Mouse (Mus musculus): ENCODE measurements around the gene Auts2.

The Auts2 gene

DNA sequence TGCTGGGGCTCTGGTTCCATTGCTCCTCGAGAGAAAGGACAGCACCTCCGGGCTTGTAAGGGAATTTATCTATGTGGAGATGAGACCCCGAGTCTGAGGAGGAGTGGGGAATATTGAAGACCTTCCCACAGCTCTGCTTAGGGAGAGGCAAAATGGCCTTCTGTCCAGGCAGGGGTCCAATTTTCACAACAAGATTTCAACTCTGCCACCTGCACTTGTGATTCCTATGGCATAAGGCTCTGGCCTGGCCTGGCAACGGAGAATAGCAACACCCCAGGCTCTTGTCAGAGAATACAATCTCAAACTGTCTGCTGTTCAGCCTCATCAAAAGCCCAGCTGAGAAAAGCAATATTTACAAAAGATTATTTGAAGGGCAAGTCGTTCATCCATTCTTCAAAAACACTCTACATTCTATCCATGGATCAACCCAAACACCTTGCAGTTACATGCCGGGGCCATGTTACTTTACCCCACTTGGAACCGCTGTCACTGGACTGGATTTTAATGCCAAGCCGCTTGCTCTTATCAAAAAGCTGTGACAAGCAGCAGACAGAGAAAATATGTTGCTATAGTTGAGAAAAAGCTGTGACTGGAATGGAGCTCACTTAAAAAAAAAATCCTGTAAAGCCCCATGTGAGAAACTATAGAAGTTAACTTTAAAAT is 856.1 kb downstream of the Auts2 start:
- H3K36me3 ChIP-seq (ENCODE audit: control insufficient read depth, insufficient read depth, low read length, poor library complexity, severe bottlenecking): no peaks in the 10 kb centered on the region
- no peaks in the 10 kb centered on the region for H3K27me3 ChIP-seq (ENCODE audit: control insufficient read depth, insufficient read depth, low read length, poor library complexity, severe bottlenecking)
- no peak for DNase-seq (ENCODE audit: low read depth, low spot score)

DNA sequence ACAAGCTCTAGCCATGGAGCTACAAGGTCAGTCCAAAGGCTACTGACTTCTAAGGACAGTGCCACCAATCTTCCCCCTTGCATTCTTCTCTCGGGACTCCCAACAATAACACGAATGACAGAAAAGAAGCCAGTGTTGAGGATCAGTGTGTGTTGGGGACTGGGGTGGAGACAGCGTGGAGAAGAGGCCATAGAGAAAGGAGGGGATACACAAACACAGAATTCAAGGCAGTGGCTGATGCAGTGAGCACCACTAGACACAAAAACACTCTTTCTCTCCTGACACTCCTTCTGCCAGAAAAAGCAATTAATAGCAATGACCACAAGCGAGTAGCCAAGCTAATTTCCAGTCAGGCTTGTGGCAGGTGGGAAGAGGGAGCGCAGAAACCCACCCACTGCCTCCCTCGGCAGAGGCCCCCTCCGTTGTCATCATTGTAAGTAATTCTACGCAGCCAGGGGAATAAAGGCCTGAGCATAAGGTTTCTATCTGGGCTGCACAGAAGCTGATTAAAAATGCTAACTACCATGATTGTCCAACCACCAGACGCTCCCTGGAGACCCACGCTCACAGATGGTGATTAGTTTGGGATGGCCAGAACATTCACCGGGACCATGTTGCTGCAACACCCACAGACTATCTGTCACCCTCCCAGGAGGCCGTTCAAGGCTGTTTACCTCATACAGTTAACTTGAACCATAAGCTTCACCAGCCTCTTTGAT is 862.9 kb downstream of the Auts2 start:
- H3K27me3 ChIP-seq (ENCODE audit: control insufficient read depth, insufficient read depth, low read length, poor library complexity, severe bottlenecking): no peaks in the 10 kb centered on the region
- H3K36me3 ChIP-seq (ENCODE audit: control insufficient read depth, insufficient read depth, low read length, poor library complexity, severe bottlenecking): no peaks in the 10 kb centered on the region
- DNase-seq (ENCODE audit: low read depth, low spot score): no peak

DNA sequence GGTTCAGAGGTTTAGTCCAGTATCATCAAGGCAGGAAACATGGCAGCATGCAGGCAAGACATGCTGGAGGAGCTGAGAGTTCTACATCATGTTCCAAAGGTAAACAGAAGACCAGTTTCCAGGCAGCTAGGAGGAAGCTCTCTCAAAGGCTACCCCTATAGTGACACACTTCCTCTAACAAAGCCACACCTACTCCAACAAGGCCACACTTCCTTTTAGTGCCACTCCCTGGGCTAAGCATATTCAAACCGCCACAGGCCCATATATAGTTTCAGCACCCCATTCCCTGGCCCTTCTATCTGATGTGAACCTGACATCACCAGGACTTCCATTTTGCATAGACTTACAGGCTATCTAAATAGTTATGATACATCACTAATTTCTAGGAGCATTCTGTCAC is 863.6 kb downstream of the Auts2 start:
- no peak for DNase-seq (ENCODE audit: low read depth, low spot score)
- no peaks in the 10 kb centered on the region for H3K36me3 ChIP-seq (ENCODE audit: control insufficient read depth, insufficient read depth, low read length, poor library complexity, severe bottlenecking)
- H3K27me3 ChIP-seq (ENCODE audit: control insufficient read depth, insufficient read depth, low read length, poor library complexity, severe bottlenecking): no peaks in the 10 kb centered on the region

DNA sequence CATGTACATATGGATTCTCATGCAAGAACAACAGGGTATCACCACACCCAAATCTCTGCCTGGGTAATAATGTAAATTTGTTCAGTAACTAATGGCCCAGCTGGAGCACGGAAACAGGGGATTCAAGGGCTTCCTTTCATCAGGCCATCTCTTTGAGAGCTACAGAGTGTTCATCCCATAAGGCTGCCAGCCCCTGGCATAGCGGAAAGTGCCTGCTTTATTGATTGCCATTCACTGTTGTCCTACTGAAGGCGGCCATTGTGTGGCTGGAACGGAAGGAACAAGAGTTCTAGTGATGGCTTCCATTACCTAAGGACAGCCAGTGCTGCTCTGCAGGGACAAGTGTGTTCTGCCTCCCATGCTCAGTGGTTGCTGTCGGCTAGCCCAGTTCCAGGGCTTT is 865.6 kb downstream of the Auts2 start:
- H3K27me3 ChIP-seq (ENCODE audit: control insufficient read depth, insufficient read depth, low read length, poor library complexity, severe bottlenecking): no peaks in the 10 kb centered on the region
- no peak for DNase-seq (ENCODE audit: low read depth, low spot score)
- no peaks in the 10 kb centered on the region for H3K36me3 ChIP-seq (ENCODE audit: control insufficient read depth, insufficient read depth, low read length, poor library complexity, severe bottlenecking)

DNA sequence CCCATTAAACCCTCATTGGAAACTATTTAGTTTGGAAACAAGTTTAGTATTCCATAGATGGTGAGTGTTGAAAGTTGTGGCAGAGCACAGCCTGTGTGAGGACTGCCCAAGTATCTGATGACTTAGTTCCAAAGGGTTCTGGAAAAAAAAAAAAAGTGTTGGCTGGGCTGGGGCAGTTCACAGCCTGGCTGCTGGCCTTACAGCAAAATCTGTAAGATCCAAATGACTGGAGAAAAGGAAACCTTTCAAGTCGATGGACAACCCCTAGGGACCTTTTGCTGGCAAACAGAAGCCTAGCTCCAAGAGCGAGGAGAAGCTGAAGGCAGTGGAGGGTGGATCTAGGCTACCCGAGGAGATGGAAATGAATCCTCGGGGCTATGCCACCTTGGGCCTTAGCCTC is 869.4 kb downstream of the Auts2 start:
- H3K36me3 ChIP-seq (ENCODE audit: control insufficient read depth, insufficient read depth, low read length, poor library complexity, severe bottlenecking): no peaks in the 10 kb centered on the region
- no peak for DNase-seq (ENCODE audit: low read depth, low spot score)
- no peaks in the 10 kb centered on the region for H3K27me3 ChIP-seq (ENCODE audit: control insufficient read depth, insufficient read depth, low read length, poor library complexity, severe bottlenecking)

DNA sequence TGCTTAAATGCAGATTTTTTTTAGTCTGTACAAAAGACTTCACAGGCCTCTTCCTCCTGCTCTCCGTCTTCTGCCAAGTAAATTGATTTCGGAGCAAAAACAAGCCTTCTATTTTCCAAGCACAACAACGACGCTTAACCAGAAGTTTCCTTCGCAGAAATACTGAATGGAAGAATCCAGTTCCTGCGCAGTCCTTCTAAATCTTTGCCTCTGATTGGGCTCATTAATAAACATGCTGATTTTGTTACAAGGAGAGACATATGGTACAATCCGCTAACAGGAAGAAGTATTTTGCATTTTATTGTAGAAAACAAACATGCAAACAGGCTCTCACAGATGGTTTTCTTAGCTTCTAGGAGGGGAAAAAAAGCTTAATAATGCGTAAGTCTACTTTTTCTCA is 878.1 kb downstream of the Auts2 start:
- no peak for DNase-seq (ENCODE audit: low read depth, low spot score)
- Histone ChIP-seq H3K36me3 (ENCODE audit: control insufficient read depth, insufficient read depth, low read length, poor library complexity, severe bottlenecking) (no peaks in the 10 kb centered on the region), H3K27me3 (ENCODE audit: control insufficient read depth, insufficient read depth, low read length, poor library complexity, severe bottlenecking) (no peaks in the 10 kb centered on the region; the same call in 1 of the 2 replicates)

DNA sequence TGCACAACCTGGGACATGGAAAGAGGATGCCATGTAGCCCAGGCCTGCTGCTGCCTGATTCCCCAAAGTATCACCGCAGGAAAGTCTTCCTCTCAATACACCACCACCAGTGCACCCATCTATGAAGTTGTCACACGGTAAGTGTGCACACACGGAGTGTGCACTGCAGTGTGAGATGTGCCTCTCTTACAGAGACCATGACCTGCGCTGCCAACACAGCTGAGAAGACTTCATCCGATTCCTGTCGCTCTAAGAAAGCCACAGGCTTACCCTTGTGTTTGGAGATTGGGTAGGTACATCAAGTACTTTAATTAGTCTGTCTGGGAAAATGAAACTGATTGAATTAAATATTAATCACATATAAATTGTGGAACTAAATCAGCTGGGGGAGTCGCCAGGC is 878.5 kb downstream of the Auts2 start:
- DNase-seq (ENCODE audit: low read depth, low spot score): no peak
- no peaks in the 10 kb centered on the region for H3K36me3 ChIP-seq (ENCODE audit: control insufficient read depth, insufficient read depth, low read length, poor library complexity, severe bottlenecking)
- H3K27me3 ChIP-seq (ENCODE audit: control insufficient read depth, insufficient read depth, low read length, poor library complexity, severe bottlenecking): no peaks in the 10 kb centered on the region; the same call in 1 of the 2 replicates

DNA sequence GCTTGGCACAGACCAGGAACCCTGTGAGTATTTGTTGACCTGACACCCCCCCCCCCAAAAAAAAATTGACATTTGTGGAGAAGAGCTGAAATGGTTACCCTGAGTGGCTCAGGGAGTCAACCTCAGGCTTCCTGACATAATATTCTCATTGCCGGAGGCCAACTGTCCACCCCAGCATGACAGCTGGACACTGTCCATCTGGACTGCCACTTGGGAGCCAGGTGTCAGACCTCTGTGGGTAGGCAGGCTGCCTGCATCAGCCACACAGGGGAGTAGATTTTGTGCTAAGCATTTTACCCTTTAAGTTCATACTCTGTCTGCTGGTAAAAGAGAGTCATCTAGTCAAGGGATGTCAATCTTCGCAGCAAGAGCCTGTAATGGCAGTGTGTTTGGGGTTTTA is 880.5 kb downstream of the Auts2 start:
- DNase-seq (ENCODE audit: low read depth, low spot score): no peak
- no peaks in the 10 kb centered on the region for H3K36me3 ChIP-seq (ENCODE audit: control insufficient read depth, insufficient read depth, low read length, poor library complexity, severe bottlenecking)
- H3K27me3 ChIP-seq (ENCODE audit: control insufficient read depth, insufficient read depth, low read length, poor library complexity, severe bottlenecking): no peaks in the 10 kb centered on the region; the same call in 1 of the 2 replicates

DNA sequence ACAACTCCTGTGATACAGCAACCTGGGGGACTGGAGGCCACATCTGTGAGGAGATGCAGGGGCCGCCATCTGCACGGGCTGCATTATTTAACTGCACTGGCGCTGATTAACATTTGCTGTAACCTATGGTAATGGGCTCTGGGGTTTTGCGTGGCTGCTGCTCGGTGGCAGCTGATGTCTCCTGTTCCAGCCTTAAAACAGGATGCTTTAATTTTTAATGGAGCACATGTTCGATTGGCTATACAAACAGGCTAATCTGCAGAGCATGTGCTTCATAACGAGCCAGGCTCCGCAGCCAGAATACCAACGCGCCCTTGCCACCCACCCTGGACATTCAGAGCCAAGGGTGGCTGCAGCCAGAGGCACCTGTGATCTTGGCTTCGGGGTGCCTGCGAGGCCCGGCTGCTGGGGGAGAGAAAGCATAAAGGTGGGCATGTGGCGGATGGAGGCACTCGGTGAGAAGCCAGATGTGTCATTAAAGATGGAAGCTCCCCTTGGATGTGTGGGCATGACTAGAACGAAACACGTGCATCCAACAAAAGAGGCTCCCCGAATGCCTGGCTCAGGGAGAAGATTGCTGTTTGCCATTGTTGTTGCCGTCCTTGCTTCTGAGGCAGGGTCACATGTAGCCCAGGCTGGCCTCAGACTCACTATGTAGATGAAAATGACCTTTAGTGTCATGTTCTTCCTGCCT is 884.2 kb downstream of the Auts2 start:
- no peaks in the 10 kb centered on the region for H3K36me3 ChIP-seq (ENCODE audit: control insufficient read depth, insufficient read depth, low read length, poor library complexity, severe bottlenecking)
- H3K27me3 ChIP-seq (ENCODE audit: control insufficient read depth, insufficient read depth, low read length, poor library complexity, severe bottlenecking): no peaks in the 10 kb centered on the region; the same call in 1 of the 2 replicates
- DNase-seq (ENCODE audit: low read depth, low spot score): no peak

DNA sequence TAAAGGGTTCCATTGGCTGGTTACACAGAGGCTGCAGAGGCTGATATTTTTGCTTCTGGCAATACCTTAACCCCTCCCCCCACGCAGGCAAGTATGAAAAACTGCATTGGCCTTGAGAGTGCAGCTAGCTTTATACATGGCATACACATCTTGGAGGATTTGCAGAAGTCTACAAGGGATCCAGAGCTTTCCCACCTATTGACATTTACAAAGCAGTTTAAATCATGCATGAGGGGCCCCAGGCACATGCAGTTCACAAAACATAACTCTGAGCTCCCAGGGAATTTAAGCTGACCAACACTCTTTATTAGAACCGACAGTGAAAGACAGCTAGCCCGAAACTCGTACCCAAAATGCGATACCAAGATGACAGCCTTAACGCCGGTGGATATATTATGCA is 888.9 kb downstream of the Auts2 start:
- no peaks in the 10 kb centered on the region for H3K36me3 ChIP-seq (ENCODE audit: control insufficient read depth, insufficient read depth, low read length, poor library complexity, severe bottlenecking)
- no peak for DNase-seq (ENCODE audit: low read depth, low spot score)
- no peaks in the 10 kb centered on the region for H3K27me3 ChIP-seq (ENCODE audit: control insufficient read depth, insufficient read depth, low read length, poor library complexity, severe bottlenecking)

DNA sequence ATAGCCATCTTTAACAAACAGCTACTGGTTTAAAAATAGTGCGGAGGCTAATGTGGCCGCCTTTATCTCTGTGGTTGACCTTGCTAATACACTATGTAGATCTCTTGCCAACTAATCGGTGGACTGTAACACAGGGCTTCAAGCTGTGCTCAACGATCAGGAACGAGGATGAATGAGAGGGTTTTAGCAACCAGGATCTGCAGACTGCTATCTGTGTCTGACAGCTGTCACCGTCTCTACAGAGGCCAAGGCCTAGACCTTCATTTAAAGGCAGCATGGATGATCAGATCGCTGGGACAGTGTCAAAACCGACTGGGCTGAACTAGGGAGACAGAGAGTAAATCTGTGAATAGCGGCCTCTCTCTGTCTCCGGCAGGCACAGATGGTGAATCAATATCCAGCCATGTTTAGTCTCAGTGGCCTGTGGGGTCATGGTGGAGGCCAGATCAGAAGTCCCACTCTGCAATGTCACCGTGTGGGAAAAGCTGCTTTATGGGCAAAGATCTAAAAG is 892.7 kb downstream of the Auts2 start:
- DNase-seq (ENCODE audit: low read depth, low spot score): no peak
- Histone ChIP-seq H3K27me3 (ENCODE audit: control insufficient read depth, insufficient read depth, low read length, poor library complexity, severe bottlenecking) (no peaks in the 10 kb centered on the region), H3K36me3 (ENCODE audit: control insufficient read depth, insufficient read depth, low read length, poor library complexity, severe bottlenecking) (no peaks in the 10 kb centered on the region)

DNA sequence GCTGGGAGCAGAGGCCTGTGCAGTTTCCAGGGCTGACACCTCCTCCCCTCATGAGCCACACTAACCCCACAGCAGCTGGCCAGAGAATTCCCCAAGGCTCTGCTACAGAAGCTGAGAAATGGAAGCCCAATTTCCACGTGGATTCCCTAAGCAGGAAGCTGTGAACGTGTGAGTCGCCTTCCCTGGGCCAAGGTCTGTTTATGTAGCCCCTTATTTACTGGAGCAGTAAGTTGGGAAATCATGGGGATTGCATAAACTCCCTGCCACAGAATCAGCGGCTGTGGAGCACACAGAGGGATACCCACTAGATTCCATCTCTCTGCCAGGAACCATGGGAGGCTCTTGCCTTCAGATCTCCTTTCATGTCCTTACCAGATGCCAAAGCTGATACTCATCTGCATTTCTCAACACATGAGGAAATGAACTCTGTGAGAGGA is 895.4 kb downstream of the Auts2 start:
- Histone ChIP-seq H3K36me3 (ENCODE audit: control insufficient read depth, insufficient read depth, low read length, poor library complexity, severe bottlenecking) (no peaks in the 10 kb centered on the region), H3K27me3 (ENCODE audit: control insufficient read depth, insufficient read depth, low read length, poor library complexity, severe bottlenecking) (no peaks in the 10 kb centered on the region)
- no peak for DNase-seq (ENCODE audit: low read depth, low spot score)

DNA sequence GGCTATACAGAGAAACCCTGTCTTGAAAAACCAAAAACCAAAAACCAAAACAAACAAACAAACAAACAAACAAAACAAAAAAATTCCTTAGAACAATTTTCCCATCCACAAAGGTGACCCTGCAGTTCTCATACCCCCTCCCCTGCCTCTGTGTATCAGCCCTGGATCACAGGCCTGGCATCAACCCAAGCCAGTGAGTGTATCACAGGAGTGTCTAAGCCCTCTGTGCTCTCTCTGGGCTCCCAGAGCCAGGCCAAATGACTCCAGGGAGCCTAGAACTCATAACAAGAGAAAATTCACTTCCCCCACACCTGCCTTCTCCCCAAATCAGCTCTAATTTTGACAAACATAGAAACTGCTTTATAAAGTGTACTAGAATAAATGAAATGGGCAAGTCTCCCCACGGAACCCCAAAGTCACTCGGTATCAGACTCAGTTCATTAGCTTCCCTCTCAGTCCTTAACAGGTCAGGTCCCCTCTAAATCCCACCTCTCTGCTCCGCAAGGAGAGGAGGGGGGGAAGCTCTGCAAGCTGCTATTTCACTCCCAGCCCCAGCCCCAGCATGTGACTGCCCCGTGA is 896.0 kb downstream of the Auts2 start:
- no peak for DNase-seq (ENCODE audit: low read depth, low spot score)
- Histone ChIP-seq H3K36me3 (ENCODE audit: control insufficient read depth, insufficient read depth, low read length, poor library complexity, severe bottlenecking) (no peaks in the 10 kb centered on the region), H3K27me3 (ENCODE audit: control insufficient read depth, insufficient read depth, low read length, poor library complexity, severe bottlenecking) (no peaks in the 10 kb centered on the region)

DNA sequence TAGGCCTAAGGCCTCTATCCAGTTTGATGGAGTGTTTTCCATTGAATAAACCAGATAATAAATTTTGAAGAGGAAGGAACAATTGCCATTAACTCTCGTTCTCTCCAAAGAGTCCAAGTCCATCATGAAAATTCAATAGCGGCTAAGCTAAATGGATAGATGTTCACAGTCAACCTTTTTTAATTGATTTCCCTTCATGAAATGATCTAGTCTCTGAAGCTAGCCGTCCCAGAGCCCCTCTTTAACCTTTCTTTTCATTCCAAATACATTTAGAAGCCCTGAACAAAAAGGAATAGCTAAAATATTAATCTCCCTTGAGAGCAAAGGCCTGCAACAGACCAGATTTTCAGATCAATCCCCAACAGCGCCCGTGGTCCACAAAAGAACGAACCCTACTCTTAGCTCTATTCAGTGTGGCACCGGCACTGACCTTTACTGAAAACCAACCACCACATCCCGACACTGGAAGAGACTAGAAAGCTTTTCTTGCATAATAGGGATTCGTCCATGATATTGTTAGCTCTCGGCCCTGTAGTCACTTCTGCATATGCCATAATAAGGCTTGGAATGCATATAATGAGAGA is 896.9 kb downstream of the Auts2 start:
- DNase-seq (ENCODE audit: low read depth, low spot score): no peak
- H3K36me3 ChIP-seq (ENCODE audit: control insufficient read depth, insufficient read depth, low read length, poor library complexity, severe bottlenecking): no peaks in the 10 kb centered on the region
- no peaks in the 10 kb centered on the region for H3K27me3 ChIP-seq (ENCODE audit: control insufficient read depth, insufficient read depth, low read length, poor library complexity, severe bottlenecking)
